Mouse (Mus musculus): ENCODE results near the gene Cul7.

Gene Cul7

GRCm38 (mm10) chr17:46673850-46674529 lies 23.9 kb downstream of the Cul7 start, which contains the start of gene Rrp36:
TSS of gene Rrp36 (minus strand) at chr17:46674352.
- DNase-seq (ENCODE audit: low spot score): peak; percentile 66

- no peak for DNase-seq (ENCODE audit: low spot score)
Measured at GRCm38 (mm10) chr17:46674530-46675283, 24.6 kb downstream of the Cul7 start.

- no peak for DNase-seq (ENCODE audit: low spot score)
Measured at GRCm38 (mm10) chr17:46678416-46678815, 28.3 kb downstream of the Cul7 start, which contains the start of gene Mea1. TSS of gene Mea1 (plus strand) at chr17:46678793.

GRCm38 (mm10) chr17:46678911-46679310 lies 28.8 kb downstream of the Cul7 start:
- DNase-seq (ENCODE audit: low spot score): no peak

GRCm38 (mm10) chr17:46679843-46680759 lies 30.0 kb downstream of the Cul7 start:
- no peak for DNase-seq (ENCODE audit: low spot score)

GRCm38 (mm10) chr17:46680760-46681373 lies 30.7 kb downstream of the Cul7 start, which contains the start of gene Klhdc3:
TSS of gene Klhdc3 (minus strand) at chr17:46680914.
- DNase-seq (ENCODE audit: low spot score): peak; percentile 95

GRCm38 (mm10) chr17:46681466-46682118 lies 31.5 kb downstream of the Cul7 start:
- DNase-seq (ENCODE audit: low spot score): no peak

GRCm38 (mm10) chr17:46682654-46683389 lies 32.7 kb downstream of the Cul7 start:
- DNase-seq (ENCODE audit: low spot score): no peak

GRCm38 (mm10) chr17:46685913-46686312 lies 35.8 kb downstream of the Cul7 start:
- DNase-seq (ENCODE audit: low spot score): no peak

- DNase-seq (ENCODE audit: low spot score): no peak
Measured at GRCm38 (mm10) chr17:46690665-46691064, 40.5 kb downstream of the Cul7 start.

- DNase-seq (ENCODE audit: low spot score): no peak
Measured at GRCm38 (mm10) chr17:46691390-46691789, 41.3 kb downstream of the Cul7 start.

- DNase-seq (ENCODE audit: low spot score): no peak
Measured at GRCm38 (mm10) chr17:46694517-46695063, 44.5 kb downstream of the Cul7 start.

GRCm38 (mm10) chr17:46698515-46698914 lies 48.4 kb downstream of the Cul7 start:
- no peak for DNase-seq (ENCODE audit: low spot score)

GRCm38 (mm10) chr17:46699245-46699644 lies 49.1 kb downstream of the Cul7 start:
- no peak for DNase-seq (ENCODE audit: low spot score)

- DNase-seq (ENCODE audit: low spot score): no peak
Measured at GRCm38 (mm10) chr17:46699912-46700311, 49.8 kb downstream of the Cul7 start.

GRCm38 (mm10) chr17:46701489-46701888 lies 51.4 kb downstream of the Cul7 start:
- no peak for DNase-seq (ENCODE audit: low spot score)

GRCm38 (mm10) chr17:46702100-46702499 lies 52.0 kb downstream of the Cul7 start:
- no peak for DNase-seq (ENCODE audit: low spot score)

- DNase-seq (ENCODE audit: low spot score): no peak
Measured at GRCm38 (mm10) chr17:46702506-46702905, 52.4 kb downstream of the Cul7 start.

GRCm38 (mm10) chr17:46703971-46704886 lies 54.1 kb downstream of the Cul7 start:
- no peak for DNase-seq (ENCODE audit: low spot score)

Measured in urinary bladder, postnatal 10 days (tissue).